Mouse (Mus musculus) kidney, adult 11 months (tissue): Measurements from ENCODE around the gene Olfr1188.
"Not testable (repeated sequence)": the region's sequence is repeated elsewhere in the genome, so short reads cannot be mapped to it uniquely, and the experiment has no call there.

Experiments used
- DNase-seq: peaks from one replicate; pipeline ENCODE4 v3.0.0; 2022

Gene Olfr1188

GRCm38 (mm10) chr2:88556635-88557034 lies at the start of gene Olfr1188:
Olfr1188 (plus strand) TSS chr2:88556935.
- DNase-seq: no peak

GRCm38 (mm10) chr2:88518251-88518650 lies 38.5 kb upstream of the Olfr1188 start, which contains the start of gene Olfr1186:
Olfr1186 (plus strand) TSS chr2:88518551.
- no peak for DNase-seq

- no peak for DNase-seq
Measured at GRCm38 (mm10) chr2:88525720-88526119, 31.0 kb upstream of the Olfr1188 start.

GRCm38 (mm10) chr2:88572696-88573095 lies 16.0 kb downstream of the Olfr1188 start:
- not testable (repeated sequence) for DNase-seq

GRCm38 (mm10) chr2:88586154-88586553 lies 29.4 kb downstream of the Olfr1188 start, which contains the start of gene Olfr1189:
Olfr1189 (plus strand) TSS chr2:88586454.
- DNase-seq: no peak
